Mouse (Mus musculus) spleen, postnatal 14 days (tissue): ENCODE measurements around the gene Heatr9.
"Not testable (repeated sequence)": the region's sequence is repeated elsewhere in the genome, so short reads cannot be mapped to it uniquely, and the experiment has no call there.

ENCODE experiments used
- DNase-seq, 2 experiments: peaks; one replicate each; pipeline ENCODE4 v3.0.0; 2021 to 2022; ENCODE audit warnings: low spot score in 2 of 2

Gene Heatr9

GRCm38 (mm10) chr11:83522075-83522474 lies at the start of gene Heatr9:
Gene Heatr9, minus strand, starts transcription at chr11:83522175.
- no peak for DNase-seq

GRCm38 (mm10) chr11:83570189-83570588 lies 48.2 kb upstream of the Heatr9 start:
- DNase-seq, result no peak

- no peak for DNase-seq
Observed at GRCm38 (mm10) chr11:83569249-83569648, 47.3 kb upstream of the Heatr9 start.

GRCm38 (mm10) chr11:83568786-83569185 lies 46.8 kb upstream of the Heatr9 start:
- DNase-seq, result no peak

GRCm38 (mm10) chr11:83568061-83568460 lies 46.1 kb upstream of the Heatr9 start:
- DNase-seq, result no peak

GRCm38 (mm10) chr11:83567311-83567710 lies 45.3 kb upstream of the Heatr9 start:
- no peak for DNase-seq

- DNase-seq, result no peak
Observed at GRCm38 (mm10) chr11:83566617-83567016, 44.6 kb upstream of the Heatr9 start.

GRCm38 (mm10) chr11:83563754-83564153 lies 41.8 kb upstream of the Heatr9 start:
- DNase-seq, result no peak

GRCm38 (mm10) chr11:83562311-83562887 lies 40.4 kb upstream of the Heatr9 start:
- DNase-seq, result no peak

- DNase-seq, result no peak
Observed at GRCm38 (mm10) chr11:83560405-83560804, 38.4 kb upstream of the Heatr9 start.

GRCm38 (mm10) chr11:83557074-83557473 lies 35.1 kb upstream of the Heatr9 start:
- DNase-seq, result no peak

- no peak for DNase-seq
Observed at GRCm38 (mm10) chr11:83556085-83556781, 34.3 kb upstream of the Heatr9 start.

GRCm38 (mm10) chr11:83551668-83552067 lies 29.7 kb upstream of the Heatr9 start:
- DNase-seq, result no peak

- DNase-seq, result not testable (repeated sequence)
Observed at GRCm38 (mm10) chr11:83551037-83551436, 29.1 kb upstream of the Heatr9 start.

GRCm38 (mm10) chr11:83550186-83550632 lies 28.2 kb upstream of the Heatr9 start:
- no peak for DNase-seq

GRCm38 (mm10) chr11:83544214-83544613 lies 22.2 kb upstream of the Heatr9 start:
- no peak for DNase-seq

- no peak for DNase-seq
Observed at GRCm38 (mm10) chr11:83541415-83541814, 19.4 kb upstream of the Heatr9 start.

- no peak for DNase-seq
Observed at GRCm38 (mm10) chr11:83540931-83541330, 19.0 kb upstream of the Heatr9 start.

- no peak for DNase-seq
Observed at GRCm38 (mm10) chr11:83538705-83539314, 16.8 kb upstream of the Heatr9 start.

- no peak for DNase-seq
Observed at GRCm38 (mm10) chr11:83536831-83537230, 14.9 kb upstream of the Heatr9 start.

- no peak for DNase-seq
Observed at GRCm38 (mm10) chr11:83534609-83535423, 12.8 kb upstream of the Heatr9 start.

GRCm38 (mm10) chr11:83534143-83534542 lies 12.2 kb upstream of the Heatr9 start:
- no peak for DNase-seq
